Mouse (Mus musculus): ENCODE measurements around the gene Dmwd.

- no peak for TF ChIP-seq CTCF (IDR thresholded peaks at IDR 0.05)
- no peak for TF ChIP-seq POLR2A (IDR thresholded peaks at IDR 0.05; ENCODE audit: insufficient read depth, low read depth, low read length)
- TF ChIP-seq EP300 (IDR thresholded peaks at IDR 0.05; ENCODE audit: insufficient read depth, low read depth, low read length): no peak
Observed at GRCm38 (mm10) chr7:19049252-19049651, 26.8 kb upstream of the Dmwd start.
